Mouse (Mus musculus) gastrocnemius, adult 2 months (tissue): ENCODE data around the gene Ror2. TPM values are rescaled to one million over a fixed set of nuclear protein-coding genes. Genes with fewer than 3 reads are reported as not detected.
A peak's percentile ranks its signal among the peaks of the same experiment; 100 is the strongest.

Experiments used
- DNase-seq: peaks from one replicate; pipeline ENCODE4 v3.0.0; 2022
- H3K27ac ChIP-seq: fragments of 200-600 bp; 2 replicates; pipeline ENCODE4 v1.8.1; 2022; ENCODE audit warnings: mild to moderate bottlenecking
- H3K4me3 ChIP-seq: fragments of 200-600 bp; 2 replicates; pipeline ENCODE4 v1.8.1; 2022; ENCODE audit warnings: mild to moderate bottlenecking, moderate library complexity
- CTCF ChIP-seq: fragments of 200-600 bp; IDR thresholded peaks from 2 replicates; pipeline ENCODE4 v1.8.1; 2022; ENCODE audit warnings: antibody characterized with exemption, mild to moderate bottlenecking, moderate library complexity
- intact Hi-C: fragments of 180-260 bp; cut with DNase I; formaldehyde crosslinking; loops from one replicate; pipeline ENCODE4 v1.15.1; 2025
- total RNA-seq, 2 experiments: library from RNA; stranded (reverse); gene quantifications; 2 replicates each; pipeline ENCODE4 v1.2.3; 2021

Ror2 gene
- total RNA-seq, 2 experiments from 2014 or later = 0.20 to 0.84 TPM

DNA sequence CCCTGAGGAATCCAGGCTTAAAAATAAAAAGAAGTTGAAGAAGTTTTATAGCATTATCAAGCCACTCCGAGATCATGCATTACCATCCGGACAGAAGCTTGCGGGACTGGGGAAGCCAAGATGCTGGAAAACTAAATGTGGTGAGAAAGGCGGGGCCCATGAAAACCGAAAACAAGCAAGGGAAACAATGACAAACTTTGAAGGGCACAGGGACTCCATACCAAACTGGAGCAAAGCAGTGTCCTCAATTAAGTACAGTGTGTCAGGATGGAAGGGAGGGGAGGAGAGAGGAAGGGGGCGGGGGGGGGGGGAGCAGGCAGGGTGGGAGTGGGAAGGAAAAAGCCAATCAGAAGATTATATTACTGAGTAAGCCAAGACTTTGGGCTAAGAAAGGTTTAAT is 126.4 kb downstream of the Ror2 start:
- intact Hi-C loops = no loop called here
- no peak for TF ChIP-seq CTCF
- Histone ChIP-seq H3K4me3 (no peak overlapping the region), H3K27ac (no peak overlapping the region)
- no peak for DNase-seq

DNA sequence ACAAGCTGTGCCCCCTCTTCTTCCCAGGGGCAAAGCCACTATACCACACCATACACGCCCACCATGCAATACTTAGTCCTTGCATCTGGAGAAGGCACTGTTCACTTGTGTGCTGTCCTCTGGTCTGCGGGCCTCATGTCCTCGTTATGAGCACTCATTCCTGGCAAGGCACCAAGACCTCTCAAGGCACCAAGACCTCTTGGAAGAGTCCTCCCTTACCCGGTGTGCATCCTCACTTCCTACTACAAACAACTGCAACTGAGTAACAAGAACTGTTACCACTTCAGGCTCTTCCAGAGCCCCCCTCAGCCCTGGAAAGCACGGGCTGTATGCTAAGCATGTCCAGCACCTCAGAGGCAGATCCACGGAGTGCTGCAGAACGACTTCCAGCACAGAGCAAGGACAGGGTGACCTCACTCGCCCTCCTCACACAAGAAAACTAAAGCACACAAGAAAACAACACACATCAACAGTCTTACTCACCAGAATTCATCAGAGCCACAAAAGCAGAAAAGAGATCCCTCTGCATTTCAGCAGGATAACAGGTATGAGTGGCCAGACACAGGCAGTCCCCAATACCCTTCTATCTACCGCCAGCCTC is 127.4 kb downstream of the Ror2 start:
- Histone ChIP-seq H3K4me3 (no peak overlapping the region), H3K27ac (no peak overlapping the region)
- intact Hi-C loops = no loop called here
- no peak for DNase-seq
- TF ChIP-seq CTCF = no peak

DNA sequence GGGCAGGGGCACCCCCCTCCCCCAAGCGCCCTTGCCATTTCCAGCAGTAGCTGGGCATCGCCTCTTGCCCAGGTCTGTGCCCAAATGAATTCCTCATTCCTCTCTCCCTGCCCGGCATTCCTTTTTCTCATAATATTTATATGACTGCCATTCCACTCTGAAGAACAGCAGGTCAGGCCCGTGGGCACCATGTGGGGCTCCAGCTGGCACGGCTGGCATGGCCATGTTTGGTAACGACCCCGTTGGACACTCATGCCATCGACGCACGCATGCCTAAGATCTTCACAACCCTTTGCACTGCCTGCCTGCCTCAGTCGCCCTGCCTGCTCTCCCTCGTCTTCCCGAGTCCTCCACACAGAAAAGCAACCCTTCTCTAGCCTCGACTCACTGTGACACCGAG is 129.0 kb downstream of the Ror2 start:
- intact Hi-C loops = no loop called here
- Histone ChIP-seq H3K27ac (no peak overlapping the region), H3K4me3 (no peak overlapping the region)
- TF ChIP-seq CTCF = no peak
- no peak for DNase-seq

DNA sequence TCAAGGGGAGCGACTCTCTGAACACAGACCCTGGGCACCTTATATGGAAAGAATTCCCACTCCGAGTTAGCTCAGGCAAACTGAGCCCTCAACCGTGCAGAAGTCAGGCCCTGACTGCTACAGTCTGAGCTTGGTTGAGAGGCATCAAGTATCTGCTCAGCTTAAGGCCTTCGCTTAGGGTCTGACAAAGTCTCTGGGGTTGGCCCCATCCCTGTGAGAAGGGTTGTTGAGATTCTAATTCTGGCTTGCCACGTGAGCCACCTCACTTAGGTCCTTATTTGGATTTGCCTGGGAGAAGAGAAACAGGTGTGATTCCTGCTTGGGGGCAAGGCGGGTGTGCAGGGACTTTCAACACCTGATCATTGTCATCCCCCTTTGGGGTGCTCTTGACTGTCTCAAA is 129.6 kb downstream of the Ror2 start:
- H3K27ac ChIP-seq = no peak overlapping the region
- TF ChIP-seq CTCF = no peak
- intact Hi-C loops = no loop called here

DNA sequence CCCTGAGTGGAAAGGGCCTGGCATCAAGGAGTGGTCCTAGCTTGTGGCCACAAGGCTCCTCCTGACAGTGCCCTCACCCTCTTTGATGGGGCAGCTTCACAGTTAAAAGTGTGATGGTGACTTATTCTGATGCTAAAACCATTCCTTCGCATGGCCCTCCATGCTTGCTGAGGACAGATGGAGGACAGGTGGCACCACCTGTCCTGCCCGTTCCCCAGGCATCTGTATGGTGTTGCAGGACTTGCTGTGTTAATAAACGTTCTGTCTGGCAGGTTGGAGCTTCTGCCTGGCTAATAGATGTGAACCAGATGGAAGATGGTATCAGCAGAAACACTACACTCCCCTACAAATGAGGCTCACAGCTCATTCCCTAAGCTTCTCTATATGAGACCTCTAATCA is 140.4 kb downstream of the Ror2 start:
- Histone ChIP-seq H3K4me3 (no peak overlapping the region), H3K27ac (no peak overlapping the region)
- no peak for DNase-seq
- no peak for TF ChIP-seq CTCF
- intact Hi-C loops = no loop called here

More for the DNA sequence above, 129.6 kb downstream of the Ror2 start:
- no peak overlapping the region for H3K4me3 ChIP-seq
- DNase-seq = no peak

DNA sequence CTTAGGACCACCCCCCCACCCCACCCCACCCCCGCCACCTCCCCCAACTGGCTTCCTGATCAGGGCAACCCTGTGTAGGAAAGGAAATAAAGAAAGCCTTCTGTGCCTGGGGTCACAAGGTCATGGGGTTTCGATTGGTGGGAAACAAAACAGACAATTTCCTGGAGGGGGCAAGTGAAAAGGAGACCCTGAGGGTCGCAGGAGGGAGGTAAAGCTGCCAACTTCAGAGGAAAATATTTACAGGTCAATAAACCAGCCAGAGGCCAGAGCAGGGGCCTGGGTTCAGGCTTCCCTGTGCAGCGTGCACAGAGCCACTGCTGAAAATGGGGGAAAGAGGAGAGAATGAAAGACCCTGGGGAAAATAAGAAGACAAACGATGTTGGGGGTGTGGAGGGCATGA is 142.8 kb downstream of the Ror2 start:
- Histone ChIP-seq H3K27ac (no peak overlapping the region), H3K4me3 (no peak overlapping the region)
- TF ChIP-seq CTCF = no peak
- DNase-seq = no peak
- intact Hi-C loops = no loop called here

DNA sequence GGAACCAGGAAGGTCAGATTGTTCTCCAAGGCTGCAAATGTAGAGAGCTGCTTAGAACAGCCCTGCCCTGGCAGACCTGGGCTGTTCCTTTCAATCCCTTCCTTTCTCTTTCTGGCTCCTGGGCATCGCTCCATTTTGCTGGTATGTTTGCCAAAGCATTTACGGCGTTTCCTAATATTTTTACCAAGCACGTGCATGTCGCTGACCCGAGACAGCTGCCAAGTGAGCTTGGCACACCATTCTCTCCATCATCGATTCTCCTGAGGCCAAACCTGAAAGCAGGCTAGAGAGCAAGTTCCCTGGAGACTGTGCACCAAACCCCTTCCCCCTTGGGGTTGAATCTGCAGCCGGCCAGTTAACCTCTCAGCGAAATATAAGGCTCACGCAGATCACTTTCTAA is 143.7 kb downstream of the Ror2 start:
- intact Hi-C loops = no loop called here
- peak; percentile 47 for DNase-seq
- no peak for TF ChIP-seq CTCF
- no peak overlapping the region for H3K4me3 ChIP-seq
- no peak overlapping the region for H3K27ac ChIP-seq

DNA sequence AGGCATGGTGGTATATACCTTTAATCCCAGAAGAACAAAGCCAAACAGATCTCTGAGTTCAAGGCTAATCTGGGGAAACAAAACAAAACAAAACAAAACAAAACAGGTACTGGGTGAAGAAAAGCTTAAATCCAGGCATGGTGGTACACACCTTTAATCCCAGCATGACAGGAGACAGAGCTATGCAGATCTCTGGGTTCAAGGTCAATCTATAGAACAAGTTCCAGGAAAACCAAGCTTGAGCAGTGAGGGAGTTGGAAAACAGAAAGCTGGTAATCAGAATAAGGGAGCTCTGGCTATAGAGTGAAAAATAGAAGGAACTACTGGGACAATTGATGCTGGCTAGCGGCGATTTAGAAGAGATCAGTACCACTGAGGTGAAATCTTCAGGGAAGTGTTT is 145.6 kb downstream of the Ror2 start:
- no peak for TF ChIP-seq CTCF
- no peak for DNase-seq
- intact Hi-C loops = no loop called here

DNA sequence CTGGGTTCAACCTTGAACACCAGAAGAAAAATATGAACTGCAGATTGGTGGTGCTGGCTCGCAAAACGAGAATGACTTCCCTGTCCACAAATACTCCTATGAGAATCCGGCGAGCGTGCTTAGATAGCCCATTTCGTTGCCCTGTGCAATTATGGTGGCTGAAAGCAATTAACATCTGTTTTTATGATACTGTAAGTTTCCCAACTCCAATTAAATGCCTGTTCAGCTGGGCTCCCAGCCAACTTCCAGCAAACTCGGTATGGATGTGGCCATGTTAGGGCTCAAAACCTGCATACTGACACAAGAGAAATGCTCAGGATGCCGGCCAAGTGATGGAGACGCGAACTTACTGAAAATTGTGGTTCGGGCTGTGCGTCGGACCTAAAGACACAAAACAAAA is 155.4 kb downstream of the Ror2 start:
- no peak overlapping the region for H3K27ac ChIP-seq
- intact Hi-C loops = no loop called here
- TF ChIP-seq CTCF = no peak
- H3K4me3 ChIP-seq = no peak overlapping the region
- no peak for DNase-seq

More for the DNA sequence above, 145.6 kb downstream of the Ror2 start:
- Histone ChIP-seq H3K4me3 (no peak overlapping the region), H3K27ac (no peak overlapping the region)

DNA sequence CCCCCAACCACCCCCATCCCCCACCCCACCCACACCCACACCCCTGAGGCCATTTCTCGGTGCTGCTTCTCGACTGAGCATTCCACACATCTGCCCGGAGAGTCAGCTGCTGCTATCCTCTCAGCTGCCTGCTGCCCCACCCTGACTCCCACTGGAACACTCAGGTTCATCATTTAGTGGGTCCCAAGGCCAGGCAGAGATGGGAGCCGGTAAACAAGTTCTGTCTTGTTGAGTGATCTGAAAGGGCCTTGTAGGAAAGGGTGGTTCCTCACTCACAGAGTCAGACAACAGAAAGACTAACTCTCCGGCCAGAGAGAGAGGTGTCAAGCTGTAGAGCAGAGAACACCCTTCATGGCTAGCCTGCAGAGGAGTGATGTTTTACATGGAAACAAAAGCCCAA is 155.9 kb downstream of the Ror2 start:
- Histone ChIP-seq H3K27ac (no peak overlapping the region), H3K4me3 (no peak overlapping the region)
- intact Hi-C loops = no loop called here
- DNase-seq = no peak
- no peak for TF ChIP-seq CTCF

DNA sequence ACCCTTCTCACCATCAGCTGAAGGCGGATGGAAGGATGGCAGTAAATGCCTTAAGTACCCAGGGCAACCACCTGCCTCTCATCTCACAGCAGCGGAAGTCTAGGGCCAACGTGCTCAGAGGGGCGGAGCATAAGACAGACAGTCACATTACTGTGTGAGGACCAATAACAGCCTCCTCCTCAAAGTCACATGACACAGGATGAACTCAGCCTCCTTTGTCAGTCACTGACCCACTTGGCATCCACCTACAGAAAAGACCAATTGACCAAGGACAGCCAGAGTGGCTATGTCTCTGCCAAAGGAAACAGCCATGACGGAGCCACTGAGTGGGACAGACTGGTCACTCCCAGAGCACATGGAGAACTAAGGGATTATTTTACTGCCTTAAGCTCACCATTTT is 160.3 kb downstream of the Ror2 start:
- Histone ChIP-seq H3K27ac (no peak overlapping the region), H3K4me3 (no peak overlapping the region)
- DNase-seq = no peak
- intact Hi-C loops = no loop called here
- no peak for TF ChIP-seq CTCF

DNA sequence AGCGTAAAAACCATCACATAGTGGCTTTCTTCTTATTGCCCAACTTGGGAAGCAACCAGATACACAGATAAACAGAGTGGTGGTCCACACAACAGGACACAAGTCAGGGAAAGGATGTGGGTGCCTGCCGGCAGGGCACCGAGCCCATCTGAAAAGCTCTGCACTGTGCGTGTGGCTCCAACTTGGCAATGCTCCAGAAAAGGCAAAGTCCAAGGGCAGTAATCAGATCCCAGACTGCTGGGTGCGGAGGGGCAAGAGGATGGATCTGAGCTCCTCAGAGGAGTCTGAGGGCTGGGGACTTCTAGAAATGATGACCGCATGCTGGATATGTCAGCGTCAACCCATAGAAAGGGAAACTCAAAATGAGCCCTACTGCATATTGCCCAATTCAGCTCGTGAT is 163.8 kb downstream of the Ror2 start:
- peak; percentile 22 for DNase-seq
- H3K27ac ChIP-seq = no peak overlapping the region
- intact Hi-C loops = no loop called here
- TF ChIP-seq CTCF = no peak
- no peak overlapping the region for H3K4me3 ChIP-seq

DNA sequence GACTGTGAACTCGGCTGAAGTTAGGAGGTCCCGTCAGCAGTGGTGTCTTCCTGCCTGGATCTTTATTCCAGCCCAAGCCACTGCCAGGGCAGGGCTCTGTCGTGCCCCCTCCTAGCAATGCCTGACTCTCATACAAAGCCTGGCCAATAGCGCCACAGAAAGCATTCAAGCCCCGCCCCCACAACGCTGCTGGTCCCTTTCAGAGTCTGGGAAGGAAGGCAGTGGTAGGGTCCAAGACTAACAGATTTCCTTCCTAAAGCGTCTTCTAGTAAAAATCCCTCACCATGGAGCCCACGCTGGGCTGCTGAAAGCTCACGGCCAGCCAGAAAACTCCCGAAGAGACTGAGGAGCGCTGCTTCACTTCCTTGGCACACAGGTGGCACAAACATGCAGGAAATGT is 165.0 kb downstream of the Ror2 start:
- no peak for DNase-seq
- Histone ChIP-seq H3K4me3 (no peak overlapping the region), H3K27ac (no peak overlapping the region)
- intact Hi-C loops = no loop called here
- TF ChIP-seq CTCF = no peak

DNA sequence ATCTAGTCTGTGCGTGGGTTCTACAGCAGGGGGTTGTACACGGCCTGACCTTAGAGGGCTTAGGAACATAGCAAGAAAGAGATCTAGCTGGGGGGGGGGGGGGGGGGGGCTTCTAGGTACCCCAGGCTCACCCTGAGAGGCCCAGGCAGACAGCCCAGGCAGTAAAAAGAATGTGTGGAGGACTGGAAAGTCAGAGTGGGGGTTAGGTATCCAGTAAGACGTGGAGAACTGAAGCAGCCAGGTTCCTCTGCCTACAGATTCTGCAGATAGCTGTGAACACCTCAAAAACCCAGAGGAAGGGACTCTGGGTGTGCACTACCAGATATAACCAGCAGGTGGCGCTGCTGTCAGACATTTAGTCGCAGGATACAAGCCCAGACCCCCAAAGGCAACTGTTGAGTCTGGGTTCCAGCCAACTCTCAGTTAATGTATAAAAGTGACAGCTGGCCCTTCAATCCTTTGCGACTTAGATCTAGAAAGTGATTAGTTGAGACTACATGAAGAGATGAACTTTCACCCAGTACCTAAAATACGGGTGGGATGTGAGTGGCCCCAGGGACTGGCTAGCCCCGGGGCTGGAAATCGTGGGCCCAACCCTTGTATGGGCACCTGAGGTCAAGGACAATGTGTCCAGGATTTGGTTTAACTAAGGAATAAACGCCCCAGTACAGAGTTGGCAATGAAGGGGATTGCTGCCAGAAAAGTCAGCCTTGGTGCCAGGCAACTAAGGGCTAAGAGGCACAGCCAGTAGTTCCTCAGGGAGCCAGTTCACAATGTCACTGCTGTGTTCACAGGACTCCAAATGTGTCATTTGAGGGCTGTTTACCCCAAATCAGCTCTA is 166.1 kb downstream of the Ror2 start:
- DNase-seq = peak; percentile 74
- Histone ChIP-seq H3K27ac (no peak overlapping the region), H3K4me3 (no peak overlapping the region)
- TF ChIP-seq CTCF = peak; percentile 94
- intact Hi-C loops = loop anchor here (2.0 kb wide), 2 partner anchors 165 to 237 kb away; no protein-coding TSS in a partner anchor
